Mouse (Mus musculus) A20 (cell line): Measurements from ENCODE around the gene Hnf4a.

Experiments
- DNase-seq: peaks from one replicate; pipeline ENCODE4 v3.0.0-alpha.2; 2011; ENCODE audit warnings: low read depth, low spot score

The Hnf4a gene

DNA sequence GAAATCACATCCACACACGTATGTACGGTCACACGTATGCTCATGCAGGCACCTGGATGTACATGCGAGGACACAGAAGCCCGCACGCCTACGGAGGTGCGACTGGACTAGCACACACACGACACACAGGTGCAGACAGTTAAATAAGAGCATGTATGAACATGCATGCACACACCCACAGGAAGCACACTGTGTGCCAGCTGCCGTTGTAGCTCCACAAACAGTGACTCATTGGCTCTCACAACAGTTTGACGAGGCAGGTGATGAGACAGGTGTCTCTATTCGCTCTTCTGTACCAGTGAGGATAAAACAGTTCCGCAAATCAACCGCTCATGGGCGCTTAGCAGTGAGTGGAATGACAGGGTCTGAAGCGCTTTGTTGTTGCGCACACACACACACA lies 16.0 kb upstream of the Hnf4a start:
- no peak for DNase-seq

- DNase-seq, result no peak
These were observed 15.3 kb upstream of the Hnf4a start for GRCm38 (mm10) chr2:163491351-163491750.

DNA sequence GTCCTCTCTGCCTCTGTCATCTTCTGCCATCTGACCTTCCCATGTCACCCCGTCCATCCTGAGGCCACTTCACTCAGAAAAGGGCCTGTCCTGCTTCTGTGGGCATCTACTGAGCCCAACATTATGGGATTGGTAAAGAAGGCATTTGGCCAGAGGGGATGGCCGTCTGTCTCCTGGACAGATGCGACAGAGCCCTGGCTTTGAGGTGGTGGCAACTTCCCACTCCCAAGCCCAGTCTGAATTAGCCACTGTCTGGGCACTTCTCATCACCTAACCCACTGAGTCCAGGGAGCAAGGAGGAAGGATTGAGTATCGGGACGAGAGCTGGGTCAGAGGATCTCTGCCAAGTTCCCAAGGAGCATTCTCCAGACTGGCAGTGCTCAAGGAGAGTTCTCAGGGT lies 14.6 kb upstream of the Hnf4a start, which contains the start of gene R3hdml:
TSS of gene R3hdml (plus strand) at position 301 of the 400 bp plus-strand sequence.
- DNase-seq, result no peak

DNA sequence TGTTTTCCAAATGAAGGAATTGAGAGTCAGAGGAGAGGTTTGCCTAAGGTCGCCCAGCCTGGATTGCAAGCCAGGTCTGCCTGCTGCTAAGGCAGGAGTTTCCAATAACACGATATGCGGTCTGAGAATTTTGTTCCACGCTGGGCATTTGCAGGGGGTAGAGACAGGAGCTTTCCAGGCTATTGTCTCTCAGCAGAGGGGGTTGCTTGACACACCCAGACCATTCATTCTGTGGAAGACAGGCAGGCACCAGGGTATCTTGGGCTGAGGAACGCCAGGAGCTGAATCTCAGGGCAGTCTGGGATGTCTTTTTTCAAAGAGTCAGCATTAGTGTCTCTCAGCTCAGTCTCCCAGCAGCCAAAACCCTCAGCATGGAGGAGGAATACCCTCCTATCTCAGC lies 13.6 kb upstream of the Hnf4a start:
- no peak for DNase-seq

- no peak for DNase-seq
These were observed 12.6 kb upstream of the Hnf4a start for GRCm38 (mm10) chr2:163493976-163494375.

- DNase-seq, result no peak
These were observed 12.2 kb upstream of the Hnf4a start for GRCm38 (mm10) chr2:163494456-163494855.

GRCm38 (mm10) chr2:163502219-163502618 lies 4.4 kb upstream of the Hnf4a start:
- DNase-seq, result no peak

GRCm38 (mm10) chr2:163503191-163503590 lies 3.4 kb upstream of the Hnf4a start:
- no peak for DNase-seq

DNA sequence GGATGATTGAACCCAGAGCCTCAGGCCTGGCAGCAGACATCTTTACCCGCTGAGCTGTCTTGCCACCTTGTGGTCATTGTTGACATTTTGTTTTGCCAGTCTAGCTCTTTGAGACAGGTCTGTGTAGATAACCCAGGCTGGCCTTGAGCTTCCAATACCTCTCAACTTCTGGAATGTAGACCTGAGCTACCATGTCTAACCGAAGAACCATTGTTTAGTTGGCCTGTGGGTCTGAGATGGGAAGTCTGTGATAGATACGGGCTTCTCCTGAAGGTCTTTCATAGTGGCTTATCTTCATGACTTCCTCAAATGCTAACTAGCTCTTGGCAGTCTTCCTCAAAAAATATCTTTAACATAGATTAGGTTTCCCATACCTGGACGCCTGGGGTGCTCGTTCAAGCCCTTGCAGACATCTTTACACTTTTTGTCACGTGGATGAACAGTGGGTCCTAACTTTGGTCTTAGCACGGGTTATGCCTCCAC lies 19.2 kb downstream of the Hnf4a start:
- DNase-seq, result peak; percentile 25

- DNase-seq, result no peak
These were observed 20.9 kb downstream of the Hnf4a start for GRCm38 (mm10) chr2:163527497-163527896.

DNA sequence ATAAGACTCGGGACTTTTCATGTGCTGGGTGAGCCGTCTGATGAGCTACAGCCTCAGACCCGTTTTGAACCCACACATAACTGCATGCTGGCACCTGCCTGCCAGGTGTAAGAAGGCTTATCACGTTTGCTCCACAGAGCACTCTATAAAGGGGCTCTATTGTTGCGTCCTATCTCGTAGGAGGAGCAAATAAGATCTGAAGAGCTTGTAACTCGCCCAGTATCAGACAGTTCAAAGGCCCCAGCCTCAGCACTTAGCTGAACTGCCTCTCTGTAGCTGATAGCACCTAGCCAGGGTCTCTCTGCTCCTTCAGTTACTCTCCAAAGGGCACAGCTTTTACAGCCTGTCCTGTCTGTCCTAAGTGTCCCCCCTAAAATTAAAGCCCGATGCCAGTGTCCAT lies 23.8 kb downstream of the Hnf4a start:
- DNase-seq, result no peak

DNA sequence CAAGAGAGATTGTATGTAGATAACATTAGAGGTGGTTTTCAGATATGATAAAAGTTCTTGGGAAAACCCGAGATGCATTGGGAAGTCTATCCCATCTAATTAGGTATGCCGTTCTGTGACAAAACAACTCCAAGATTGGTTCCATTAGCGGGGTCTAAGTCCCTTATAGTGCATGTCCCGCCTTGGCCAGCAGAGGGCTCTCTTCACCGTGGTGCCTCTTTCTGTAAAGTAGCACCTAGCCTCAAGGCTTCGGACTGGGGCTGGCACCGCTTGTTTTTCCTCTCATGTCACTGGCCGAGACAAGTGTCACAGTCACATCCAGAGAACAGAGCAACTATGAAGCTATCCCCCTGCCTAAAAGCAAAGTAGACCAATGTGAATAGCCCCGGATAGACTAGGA lies 25.3 kb downstream of the Hnf4a start:
- peak; percentile 71 for DNase-seq

- DNase-seq, result no peak
These were observed 26.6 kb downstream of the Hnf4a start for GRCm38 (mm10) chr2:163533226-163533625.

GRCm38 (mm10) chr2:163534958-163535524 lies 28.4 kb downstream of the Hnf4a start:
- peak; percentile 75 for DNase-seq

GRCm38 (mm10) chr2:163537443-163537842 lies 30.8 kb downstream of the Hnf4a start:
- no peak for DNase-seq

- no peak for DNase-seq
These were observed 31.8 kb downstream of the Hnf4a start for GRCm38 (mm10) chr2:163538410-163538809.

DNA sequence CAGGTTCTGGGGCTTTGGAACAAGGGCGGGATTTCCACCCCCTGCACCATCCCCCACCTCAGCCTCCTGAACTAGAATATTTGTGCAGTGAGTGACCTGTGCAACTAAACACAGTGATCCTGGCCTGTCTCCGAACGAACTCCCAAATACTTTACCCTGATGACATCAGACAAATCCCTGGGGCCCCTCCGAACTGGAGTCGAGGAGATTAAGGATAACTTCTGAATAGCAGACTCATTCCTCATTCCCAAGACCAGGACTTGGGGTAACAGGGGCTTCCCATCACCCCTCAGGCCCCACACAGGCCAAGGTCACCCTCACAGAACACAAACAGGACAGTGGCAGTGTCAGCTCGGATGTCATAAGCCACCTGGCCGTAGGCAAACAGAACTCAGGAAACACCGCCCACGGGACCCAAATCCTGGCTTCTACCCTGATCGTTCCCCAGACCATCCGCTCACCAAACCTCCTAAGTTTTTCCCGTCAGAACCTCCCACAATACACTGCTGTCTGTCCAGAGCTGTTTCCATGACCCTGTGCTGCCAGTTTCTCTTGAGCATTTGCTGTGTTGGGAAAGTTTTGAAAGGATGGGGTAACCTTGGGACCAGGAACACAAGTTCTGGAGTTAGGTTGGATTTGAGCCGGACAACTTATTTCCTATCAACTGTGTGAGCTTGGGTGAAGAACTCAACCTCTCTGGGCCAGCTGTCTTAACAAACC lies 32.9 kb downstream of the Hnf4a start:
- DNase-seq, result no peak

- DNase-seq, result no peak
These were observed 33.9 kb downstream of the Hnf4a start for GRCm38 (mm10) chr2:163540231-163541117.

GRCm38 (mm10) chr2:163541568-163542182 lies 35.1 kb downstream of the Hnf4a start:
- no peak for DNase-seq

DNA sequence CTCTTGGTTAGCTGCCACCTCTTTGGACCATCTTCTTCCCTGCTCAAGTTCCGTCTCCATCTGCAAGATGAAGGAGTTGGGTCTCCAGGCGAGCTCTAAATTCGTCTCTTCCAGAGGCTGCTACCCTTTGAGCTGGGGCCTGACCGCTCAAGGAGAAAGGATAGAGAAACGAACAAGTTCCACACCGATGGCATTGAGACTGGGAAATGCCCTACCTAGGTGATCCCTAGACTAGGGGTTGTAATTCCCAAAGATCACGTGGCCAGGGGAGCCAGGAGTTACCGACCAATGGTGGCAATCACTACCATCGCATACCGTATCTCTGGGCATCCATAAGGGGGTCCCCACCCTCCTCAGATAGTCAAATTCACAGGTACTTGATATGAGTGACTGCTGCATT lies 36.1 kb downstream of the Hnf4a start:
- DNase-seq, result no peak

- no peak for DNase-seq
These were observed 40.2 kb downstream of the Hnf4a start for GRCm38 (mm10) chr2:163546623-163547318.
